Mouse (Mus musculus): ENCODE measurements around the gene H2-K1.

H2-K1 gene

DNA sequence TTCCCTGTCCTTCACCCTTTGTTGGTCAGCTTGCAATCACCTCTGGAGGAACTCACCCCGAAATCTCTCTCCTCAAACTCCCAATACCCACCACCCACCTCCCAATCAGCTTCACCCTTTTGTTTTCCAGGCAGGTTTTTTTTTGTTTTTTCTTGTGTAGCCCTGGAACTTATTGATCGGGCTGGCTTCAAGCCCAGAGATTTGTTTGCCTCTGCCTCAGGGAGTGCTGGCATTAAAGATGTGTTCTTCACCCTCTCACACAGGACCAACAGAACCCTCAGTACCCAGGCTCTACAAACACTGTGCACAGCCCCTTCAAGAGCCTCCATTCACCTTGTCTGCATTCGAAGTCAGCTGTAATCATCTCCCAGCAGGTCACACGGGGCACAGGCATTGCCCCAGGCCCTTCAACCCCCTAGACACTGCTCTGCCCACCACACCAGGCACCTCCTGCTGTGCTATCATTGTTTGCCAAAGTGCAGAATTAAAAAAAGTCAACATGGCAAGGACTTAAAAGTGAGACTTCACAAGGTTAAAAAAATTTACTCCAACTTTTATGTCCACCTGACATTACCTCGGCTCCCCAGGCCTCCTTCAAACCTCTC is 46.1 kb downstream of the H2-K1 start:
- peak; percentile 73 for DNase-seq

DNA sequence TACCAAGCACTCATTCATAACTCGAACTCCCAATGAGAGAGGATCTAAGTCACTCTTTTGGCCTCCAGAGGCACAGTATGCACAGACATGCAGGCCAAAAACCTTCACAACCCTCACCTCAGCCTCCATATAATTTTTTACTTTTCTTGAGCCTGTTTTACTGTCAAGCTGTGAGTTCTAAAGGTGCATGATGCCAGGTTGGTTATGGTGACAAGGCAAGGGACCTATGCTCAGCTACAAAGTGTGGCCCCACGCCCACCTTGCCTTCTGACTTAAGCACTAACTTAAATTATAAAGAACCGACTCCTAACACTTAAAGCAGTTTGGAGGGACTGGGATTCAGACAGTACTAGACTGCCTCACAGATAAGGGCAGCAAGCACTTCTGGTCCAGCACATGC is 46.8 kb downstream of the H2-K1 start:
- peak; percentile 76 for DNase-seq

DNA sequence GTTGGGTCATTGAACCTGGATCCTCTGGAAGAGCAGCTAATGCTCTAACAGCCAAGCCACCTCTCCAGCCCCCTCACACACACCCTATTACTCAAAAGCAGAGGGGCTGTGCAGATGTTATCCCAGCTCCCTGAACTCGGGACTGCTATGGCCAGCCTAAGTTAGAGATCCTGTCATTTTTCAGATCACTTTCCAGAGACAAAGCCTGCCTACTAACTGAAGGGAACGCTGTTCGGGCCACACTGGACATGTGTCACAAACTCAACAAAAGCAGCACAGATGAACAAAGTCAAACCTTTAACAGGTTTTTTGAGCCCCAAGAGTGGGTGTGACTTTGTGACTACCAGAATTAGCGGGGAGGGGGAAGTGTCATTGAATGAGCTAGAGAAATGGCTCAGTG is 47.3 kb downstream of the H2-K1 start:
- peak; percentile 86 for DNase-seq

DNA sequence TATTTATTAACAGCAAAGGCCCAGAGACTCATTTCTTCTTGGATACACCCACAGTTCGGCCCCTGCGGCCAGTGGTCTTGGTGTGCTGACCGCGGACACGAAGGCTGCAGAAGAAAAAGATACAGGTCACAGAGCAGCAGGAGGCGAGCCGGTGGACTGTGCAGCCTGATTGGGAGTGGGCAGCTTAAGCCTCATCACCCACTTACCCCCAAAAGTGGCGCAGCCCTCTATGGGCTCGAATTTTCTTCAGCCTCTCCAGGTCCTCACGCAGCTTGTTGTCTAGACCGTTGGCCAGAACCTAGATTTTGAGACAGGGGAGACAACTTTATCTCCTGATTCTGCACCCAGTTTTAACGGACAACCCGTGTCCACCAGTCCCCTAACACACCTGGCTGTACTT is 48.1 kb downstream of the H2-K1 start:
- peak; percentile 89 for DNase-seq

DNA sequence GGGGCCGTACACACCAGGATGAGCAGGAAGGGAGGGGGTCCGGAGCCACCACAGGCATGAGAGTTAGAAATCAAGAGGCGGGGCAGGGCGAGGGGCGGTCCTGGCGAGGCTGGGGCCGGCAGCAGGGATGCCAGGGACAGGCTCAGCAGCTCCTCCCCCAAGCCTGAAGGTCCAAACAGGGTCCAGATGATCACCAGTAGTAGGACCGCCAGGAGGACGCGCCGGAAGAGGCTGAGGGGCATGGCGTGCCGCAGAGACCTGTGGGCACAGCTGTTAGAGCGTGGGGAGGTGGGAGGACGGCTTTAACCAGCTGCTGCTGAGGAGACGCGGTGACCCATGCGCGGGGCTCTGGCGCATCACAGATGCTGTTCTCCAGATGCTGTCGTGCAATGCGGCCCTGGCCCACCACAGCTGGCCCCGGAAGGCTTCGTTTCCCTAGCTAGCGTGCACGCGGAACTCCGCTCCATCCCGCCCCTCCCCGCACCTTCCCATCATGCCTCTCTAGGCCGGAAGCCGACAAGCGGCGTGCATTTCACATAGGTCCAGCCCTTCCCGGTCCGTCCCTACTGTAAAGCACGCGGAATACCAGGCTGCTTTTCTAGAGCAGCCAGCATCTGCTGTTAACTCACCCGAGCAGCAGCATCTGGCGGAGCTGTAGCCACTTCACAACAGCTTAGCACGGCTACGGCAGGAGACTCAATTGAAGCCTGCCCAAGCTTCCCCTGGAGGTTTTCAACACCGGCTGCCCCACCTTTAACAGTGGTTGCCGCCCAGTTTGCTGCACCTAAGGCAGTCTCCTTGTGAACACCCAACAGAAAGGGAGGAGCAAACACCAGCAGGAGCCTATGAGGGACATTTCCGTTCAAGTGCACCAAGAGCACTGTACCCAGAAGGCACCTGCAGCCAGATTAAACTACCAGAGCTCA is 48.9 kb downstream of the H2-K1 start, which contains the start of gene B3galt4:
Gene B3galt4 (minus strand): TSS at position 468 of the 926 bp plus-strand sequence.
- DNase-seq: peak; percentile 98

DNA sequence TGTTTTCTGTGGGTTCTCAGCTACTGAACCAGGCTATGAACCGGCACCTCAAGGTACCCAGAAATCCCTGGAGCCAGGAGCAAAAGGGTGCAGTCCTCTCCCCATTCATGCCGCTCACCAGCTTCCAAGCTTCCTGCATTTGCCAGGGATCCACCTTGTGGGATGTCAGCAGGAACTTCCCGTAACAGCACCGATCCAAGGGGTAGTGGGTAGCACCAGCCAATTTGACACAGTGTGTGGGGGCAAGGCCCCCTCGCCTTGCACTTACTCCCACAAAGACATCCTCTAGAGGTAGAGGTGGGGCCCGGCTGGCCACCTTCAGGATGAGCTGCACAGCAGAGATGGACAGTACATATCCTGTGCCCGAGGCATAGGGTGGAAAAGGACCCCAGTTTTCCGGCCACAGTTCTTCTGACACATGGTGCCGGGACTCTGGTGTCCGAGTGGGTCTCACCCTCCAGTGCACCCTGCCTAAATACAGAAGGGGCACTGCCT is 50.0 kb downstream of the H2-K1 start:
- peak; percentile 93 for DNase-seq

DNA sequence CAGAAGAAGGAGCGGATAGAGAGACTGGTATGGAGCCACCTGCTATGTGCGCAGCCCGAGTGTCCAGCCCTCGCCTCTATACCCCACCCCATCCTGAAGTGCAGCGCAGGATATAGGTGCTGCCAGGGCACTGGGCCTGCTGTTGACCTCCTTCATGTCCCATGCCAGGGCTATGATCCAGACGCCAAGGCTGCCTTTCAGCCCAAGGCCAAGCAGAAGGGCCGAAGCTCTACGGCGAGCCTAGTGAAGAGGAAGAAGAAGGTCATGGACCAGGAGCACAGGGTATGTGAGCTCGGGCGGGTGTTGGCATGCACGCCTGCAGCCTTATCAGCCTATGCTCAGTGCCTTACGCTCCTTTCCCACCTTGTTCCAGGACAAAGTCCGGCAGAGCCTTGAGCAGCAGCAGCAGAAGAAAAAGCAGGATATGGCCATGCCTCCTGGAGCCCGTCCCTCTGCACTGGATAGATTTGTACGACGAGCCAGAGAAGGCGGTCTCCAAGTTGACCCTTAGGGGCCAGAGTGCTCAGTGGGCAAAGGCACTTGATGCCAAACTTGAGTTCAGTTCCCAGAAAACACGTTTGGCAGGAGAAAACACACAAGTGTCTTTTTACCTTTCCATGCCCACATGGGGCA is 51.1 kb downstream of the H2-K1 start:
- DNase-seq: peak; percentile 93

DNA sequence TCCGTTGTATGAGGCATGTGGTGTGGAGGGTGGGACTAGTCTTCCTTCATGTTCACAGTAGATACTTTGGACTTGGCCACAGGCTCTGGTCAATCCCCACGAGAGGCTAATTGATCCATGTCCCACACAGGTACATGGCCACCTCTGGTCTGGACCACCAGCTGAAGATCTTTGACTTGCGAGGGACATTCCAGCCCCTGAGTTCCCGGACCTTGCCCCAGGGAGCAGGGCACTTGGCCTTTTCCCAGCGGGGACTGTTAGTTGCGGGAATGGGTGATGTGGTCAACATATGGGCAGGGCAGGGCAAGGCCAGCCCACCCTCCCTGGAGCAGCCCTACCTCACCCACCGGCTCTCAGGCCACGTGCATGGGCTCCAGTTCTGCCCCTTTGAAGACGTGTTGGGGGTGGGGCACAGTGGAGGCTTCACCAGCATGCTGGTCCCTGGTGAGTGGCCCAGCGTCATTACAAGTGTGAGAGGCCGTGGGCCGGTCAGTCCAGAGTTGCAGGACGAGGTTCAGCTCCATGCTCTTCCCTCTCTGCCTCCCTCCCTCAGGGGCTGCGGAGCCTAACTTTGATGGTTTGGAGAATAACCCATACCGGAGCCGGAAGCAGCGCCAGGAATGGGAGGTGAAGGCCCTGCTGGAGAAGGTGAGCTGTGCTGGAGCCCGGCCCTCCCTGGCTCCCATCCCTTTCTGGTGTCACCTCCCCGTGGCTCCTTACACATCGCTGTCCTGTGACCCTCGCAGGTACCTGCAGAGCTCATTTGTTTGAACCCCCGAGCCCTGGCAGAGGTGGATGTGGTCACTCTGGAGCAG is 51.9 kb downstream of the H2-K1 start:
- DNase-seq: peak; percentile 91

DNA sequence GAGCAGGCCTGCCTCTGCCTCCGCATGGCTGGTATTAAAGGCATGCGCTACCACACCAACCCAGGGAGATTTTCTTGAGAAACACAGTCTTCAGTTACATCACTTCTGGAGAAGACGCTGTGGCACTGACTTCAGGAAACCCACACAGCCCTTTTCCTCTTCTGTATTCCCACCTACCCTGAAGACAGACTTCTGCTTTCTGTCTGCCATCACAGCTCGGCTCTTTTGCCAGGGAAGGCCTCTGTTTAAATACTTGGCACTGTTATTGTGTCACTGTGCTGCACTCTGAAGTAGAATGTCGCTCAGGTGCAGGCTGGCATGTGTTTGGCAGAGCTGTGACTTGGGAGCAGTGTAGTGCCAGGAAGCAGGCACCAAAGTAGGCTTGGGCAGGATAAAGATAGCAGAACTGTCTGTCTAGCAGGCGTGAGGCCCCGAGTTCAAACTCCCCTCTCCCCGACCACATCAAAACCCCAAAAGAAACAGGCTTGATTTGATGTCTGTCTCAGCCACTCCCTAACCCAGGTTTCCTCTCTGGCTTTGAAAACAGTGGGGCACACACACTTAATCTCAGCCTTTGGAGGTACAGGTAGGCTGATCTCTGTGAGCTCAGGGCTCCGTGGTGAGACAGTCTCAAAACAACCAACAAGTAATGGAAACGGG is 52.6 kb downstream of the H2-K1 start:
- DNase-seq: peak; percentile 93

All from heart, adult 11 months (tissue).